Mouse (Mus musculus): ENCODE results near the gene Dcun1d3. TPM values are rescaled to one million over a fixed set of nuclear protein-coding genes. Genes with fewer than 3 reads are reported as not detected.

The Dcun1d3 gene
- polyA plus RNA-seq, 1 experiment: 7.9 TPM

GRCm38 (mm10) chr7:119835996-119836777 lies 59.9 kb downstream of the Dcun1d3 start:
- Histone ChIP-seq H3K27ac (ENCODE audit: control insufficient read depth, insufficient read depth, low read depth, low read length, poor library complexity) (no peak overlapping the region), H3K4me3 (replicated peaks; ENCODE audit: control insufficient read depth, low read depth, low read length) (no peak overlapping the region), H3K4me1 (ENCODE audit: control insufficient read depth, insufficient read depth, low read length) (no peaks in the 10 kb centered on the region; the same call in 1 of the 2 replicates)
- WGBS: 50% methylated on average over 4 of the region's 4 CpGs
- TF ChIP-seq CTCF (IDR thresholded peaks at IDR 0.05; ENCODE audit: control insufficient read depth, insufficient read depth, low read length) (no peak), POLR2A (IDR thresholded peaks at IDR 0.05; ENCODE audit: borderline replicate concordance, control insufficient read depth, low read depth, low read length) (no peak)

DNA sequence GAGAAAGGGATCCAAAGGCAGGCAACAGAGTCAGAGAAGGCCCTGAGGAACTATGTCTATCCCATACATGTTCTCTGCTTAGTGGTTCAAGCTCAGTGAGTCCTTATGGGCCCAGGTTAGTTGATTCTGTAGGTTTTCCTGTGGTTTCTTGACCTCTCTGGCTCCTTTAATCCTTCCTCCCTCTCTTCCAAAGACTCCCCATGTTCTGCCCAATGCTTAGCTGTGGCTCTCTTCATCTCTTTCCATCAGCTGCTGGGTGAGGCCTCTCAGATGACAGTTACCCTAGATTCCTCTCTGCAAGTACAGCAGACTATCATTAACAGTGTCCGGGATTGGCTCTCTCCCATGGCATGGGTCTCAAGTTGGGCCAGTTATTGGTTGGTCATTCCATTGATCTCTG lies 60.7 kb downstream of the Dcun1d3 start:
- no peak overlapping the region for H3K4me3 ChIP-seq (replicated peaks; ENCODE audit: control insufficient read depth, low read depth, low read length)
- TF ChIP-seq POLR2A (IDR thresholded peaks at IDR 0.05; ENCODE audit: borderline replicate concordance, control insufficient read depth, low read depth, low read length) (no peak), CTCF (IDR thresholded peaks at IDR 0.05; ENCODE audit: control insufficient read depth, insufficient read depth, low read length) (no peak)
- H3K4me1 ChIP-seq (ENCODE audit: control insufficient read depth, insufficient read depth, low read length): no peaks in the 10 kb centered on the region; the same call in 1 of the 2 replicates
- WGBS: 84% methylated on average over 1 of the region's 1 CpGs
- H3K27ac ChIP-seq (ENCODE audit: control insufficient read depth, insufficient read depth, low read depth, low read length, poor library complexity): no peak overlapping the region; the same call in 1 of the 2 replicates

GRCm38 (mm10) chr7:119808723-119809122 lies 87.4 kb downstream of the Dcun1d3 start:
- Histone ChIP-seq H3K27ac (ENCODE audit: control insufficient read depth, insufficient read depth, low read depth, low read length, poor library complexity) (no peak overlapping the region), H3K4me3 (replicated peaks; ENCODE audit: control insufficient read depth, low read depth, low read length) (no peak overlapping the region), H3K4me1 (ENCODE audit: control insufficient read depth, insufficient read depth, low read length) (no peaks in the 10 kb centered on the region)
- TF ChIP-seq POLR2A (IDR thresholded peaks at IDR 0.05; ENCODE audit: borderline replicate concordance, control insufficient read depth, low read depth, low read length) (no peak), CTCF (IDR thresholded peaks at IDR 0.05; ENCODE audit: control insufficient read depth, insufficient read depth, low read length) (no peak)
- WGBS: 89% methylated on average over 3 of the region's 3 CpGs

DNA sequence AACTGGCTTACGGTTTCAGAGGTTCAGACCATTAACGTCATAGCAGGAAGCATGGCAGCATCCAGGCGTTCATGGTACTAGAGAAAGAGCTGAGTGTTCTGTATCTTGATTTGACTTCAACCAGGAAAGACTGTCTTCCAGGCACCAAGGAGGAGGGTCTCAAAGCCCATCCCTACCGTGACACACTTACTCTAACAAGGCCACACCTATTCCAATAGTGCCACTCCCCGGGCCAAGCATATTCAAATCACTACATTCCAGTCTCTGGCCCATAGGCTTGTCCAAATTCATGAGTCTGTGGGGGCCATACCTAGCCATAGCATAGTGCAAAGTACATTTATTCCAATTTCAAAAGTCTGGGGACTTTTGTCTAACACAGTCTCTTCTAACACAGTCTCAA lies 88.7 kb downstream of the Dcun1d3 start:
- Histone ChIP-seq H3K4me1 (ENCODE audit: control insufficient read depth, insufficient read depth, low read length) (no peaks in the 10 kb centered on the region), H3K27ac (ENCODE audit: control insufficient read depth, insufficient read depth, low read depth, low read length, poor library complexity) (no peak overlapping the region), H3K4me3 (replicated peaks; ENCODE audit: control insufficient read depth, low read depth, low read length) (no peak overlapping the region)
- WGBS: 92% methylated on average over 5 of the region's 5 CpGs
- TF ChIP-seq CTCF (IDR thresholded peaks at IDR 0.05; ENCODE audit: control insufficient read depth, insufficient read depth, low read length) (no peak), POLR2A (IDR thresholded peaks at IDR 0.05; ENCODE audit: borderline replicate concordance, control insufficient read depth, low read depth, low read length) (no peak)

Other genes starting within 250 kb of the Dcun1d3 start
- not detected in 2 replicates for gene Acsm4, start 206.3 kb downstream of the Dcun1d3 start, polyA plus RNA-seq (2011; ENCODE audit: insufficient read depth, insufficient read length, low replicate concordance, missing spikeins)
- 12.6 and 14.6 TPM in 2 replicates for gene Thumpd1, start 175.5 kb downstream of the Dcun1d3 start, polyA plus RNA-seq (2011; ENCODE audit: insufficient read depth, insufficient read length, low replicate concordance, missing spikeins)
- gene Acsm3, start 135.4 kb downstream of the Dcun1d3 start, polyA plus RNA-seq (2011; ENCODE audit: insufficient read depth, insufficient read length, low replicate concordance, missing spikeins): 1.3 TPM in 1 of 2 replicates, not detected in the other
- gene Rexo5, start 102.3 kb downstream of the Dcun1d3 start, polyA plus RNA-seq (2011; ENCODE audit: insufficient read depth, insufficient read length, low replicate concordance, missing spikeins): 27.0 and 47.9 TPM in 2 replicates
- 5.1 and 7.1 TPM in 2 replicates for gene Eri2, start 102.2 kb downstream of the Dcun1d3 start, polyA plus RNA-seq (2011; ENCODE audit: insufficient read depth, insufficient read length, low replicate concordance, missing spikeins)
- 2.3 and 4.4 TPM in 2 replicates for gene Lyrm1, start 437 bp downstream of the Dcun1d3 start, polyA plus RNA-seq (2011; ENCODE audit: insufficient read depth, insufficient read length, low replicate concordance, missing spikeins)
- not detected in 2 replicates for gene Dnah3, start 199.0 kb upstream of the Dcun1d3 start, polyA plus RNA-seq (2011; ENCODE audit: insufficient read depth, insufficient read length, low replicate concordance, missing spikeins)
- 1.4 and 2.7 TPM in 2 replicates for gene Tmem159, start 206.1 kb upstream of the Dcun1d3 start, polyA plus RNA-seq (2011; ENCODE audit: insufficient read depth, insufficient read length, low replicate concordance, missing spikeins)
- gene Zp2, start 249.0 kb upstream of the Dcun1d3 start, polyA plus RNA-seq (2011; ENCODE audit: insufficient read depth, insufficient read length, low replicate concordance, missing spikeins): not detected in 2 replicates

Measured in bone marrow, adult 2 months (tissue).